Mouse (Mus musculus) spleen, embryonic (tissue): ENCODE measurements around the gene Klf2.

ENCODE experiments used
- CTCF ChIA-PET: fragments of 350-600 bp; sonication (Branson Sonifier 250); formaldehyde crosslinking; loops from one replicate; lab custom pipeline; 2022; lab: Charles Lee

Klf2 gene

DNA sequence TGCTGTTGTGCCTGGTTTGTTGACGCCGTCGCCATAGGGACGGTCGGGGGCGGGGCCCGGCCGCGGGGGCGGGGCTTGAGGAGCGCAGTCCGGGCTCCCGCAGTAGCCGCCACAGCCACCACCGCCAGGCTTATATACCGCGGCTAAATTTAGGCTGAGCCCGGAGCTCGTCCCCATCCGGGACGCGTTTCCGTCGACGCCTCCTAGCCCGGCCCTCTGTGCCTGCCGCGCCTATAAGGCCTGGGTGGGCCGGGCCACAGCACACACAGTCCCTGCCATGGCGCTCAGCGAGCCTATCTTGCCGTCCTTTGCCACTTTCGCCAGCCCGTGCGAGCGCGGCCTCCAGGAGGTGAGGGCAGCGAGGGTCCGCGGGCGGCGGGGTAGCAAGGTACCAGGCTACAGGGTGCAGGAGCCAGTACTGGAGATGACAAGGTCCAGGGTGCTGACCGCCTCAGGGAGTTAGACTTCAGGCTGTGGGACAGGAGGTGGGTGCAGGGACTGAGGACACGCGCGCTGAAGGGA, at the start of gene Klf2:
TSS of gene Klf2 (plus strand) at position 233 of the 522 bp plus-strand sequence.
- CTCF ChIA-PET: interaction anchor here (0.6 to 0.9 kb wide), 2 partner anchors 46 to 52 kb away, joined by 3 read pairs; no protein-coding TSS in a partner anchor

DNA sequence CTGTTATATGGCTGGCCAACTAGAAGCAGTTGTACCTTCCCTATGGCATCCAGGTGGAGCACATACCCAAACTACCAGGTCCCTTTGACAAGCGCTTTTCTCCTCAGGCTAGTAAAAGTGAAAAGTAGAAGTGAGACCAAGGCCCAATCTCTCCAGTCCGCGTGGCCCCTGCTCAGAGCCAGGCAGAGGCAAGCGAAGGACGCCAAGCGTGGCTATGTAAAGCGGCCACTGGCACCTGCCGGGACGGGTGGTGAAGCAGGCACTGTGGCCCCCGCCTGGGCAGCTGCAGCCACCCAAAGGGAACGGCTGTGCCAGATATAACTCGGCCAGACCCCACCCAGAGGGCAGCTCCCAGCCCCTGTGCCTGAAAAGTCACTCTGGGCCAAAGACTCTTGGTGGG, 48.2 kb upstream of the Klf2 start:
- CTCF ChIA-PET: interaction anchor here (0.8 kb wide), 1 partner anchor 10 kb away, joined by 5 read pairs; no protein-coding TSS in a partner anchor

DNA sequence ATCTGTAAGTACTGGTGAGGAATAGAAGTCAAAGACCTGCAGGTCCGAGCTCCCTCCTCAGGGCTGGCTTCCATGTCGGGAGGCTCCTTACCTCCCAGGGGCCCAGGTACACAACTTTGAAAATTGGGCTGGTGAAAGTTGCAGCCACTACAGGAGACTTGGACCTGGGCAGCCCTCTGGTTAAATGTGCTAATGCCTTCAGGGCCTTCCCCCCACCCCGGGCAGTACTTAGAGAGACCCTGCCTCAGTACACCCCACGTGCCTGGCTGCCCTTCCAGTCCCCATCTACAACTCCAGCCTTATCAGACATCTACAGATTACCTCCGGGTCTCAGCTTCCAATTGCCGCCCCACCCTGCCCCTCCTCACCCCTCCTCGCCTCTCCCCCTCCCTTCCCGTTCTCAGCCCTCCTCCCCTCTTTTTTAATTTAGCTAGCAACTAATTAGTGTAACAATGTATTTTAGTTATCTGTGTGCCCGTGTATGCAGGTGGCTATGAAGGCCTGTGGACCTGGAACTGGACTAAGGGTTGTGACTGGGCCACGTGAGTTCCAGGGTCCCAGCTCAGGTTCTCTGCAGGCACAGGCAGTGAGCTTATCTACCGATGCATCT, 47.7 kb upstream of the Klf2 start:
- CTCF ChIA-PET: interaction anchor here (0.8 kb wide), 1 partner anchor 10 kb away, joined by 5 read pairs; no protein-coding TSS in a partner anchor

DNA sequence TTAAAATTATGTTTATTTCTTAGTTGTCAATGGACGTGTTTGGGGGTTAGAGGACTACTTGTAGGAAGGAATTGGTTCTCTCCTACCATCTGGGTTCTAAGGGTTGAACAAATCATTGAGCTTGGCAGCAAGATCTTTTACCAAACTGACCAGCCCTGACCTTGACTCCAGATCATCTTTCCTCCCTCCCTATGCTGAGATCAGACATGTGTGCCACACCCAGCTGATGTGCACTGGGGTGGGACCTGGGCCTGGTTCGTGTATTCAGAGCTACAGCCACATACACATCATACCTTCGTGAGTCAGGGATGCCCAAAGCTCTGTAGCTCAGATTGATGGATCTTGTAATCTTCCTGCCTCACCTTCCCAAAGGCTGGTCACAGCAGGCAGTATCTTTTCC, 47.1 kb upstream of the Klf2 start:
- CTCF ChIA-PET: no interaction called here

DNA sequence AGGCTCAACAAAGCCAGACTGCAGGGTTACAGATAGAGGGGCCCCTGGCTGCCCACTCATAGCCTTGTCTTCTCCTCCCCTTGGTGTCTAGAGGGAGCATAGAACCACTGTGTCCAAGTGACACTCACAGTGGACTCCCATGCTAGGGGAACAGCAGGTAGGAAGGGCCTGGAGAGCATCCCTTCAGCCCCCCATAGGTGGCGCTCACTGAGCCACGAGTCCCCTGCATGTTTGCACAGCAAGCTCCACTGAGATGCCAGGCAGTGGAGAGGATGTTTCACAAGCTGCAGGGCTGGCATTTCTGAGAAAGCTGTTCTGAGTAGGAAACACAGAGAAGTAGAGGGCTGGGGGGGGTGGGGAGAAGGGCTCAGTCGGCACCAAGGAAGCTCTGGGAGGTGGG, 46.5 kb upstream of the Klf2 start:
- CTCF ChIA-PET: interaction anchor here (0.9 kb wide), 1 partner anchor 30 kb away, joined by 4 read pairs; no protein-coding TSS in a partner anchor

DNA sequence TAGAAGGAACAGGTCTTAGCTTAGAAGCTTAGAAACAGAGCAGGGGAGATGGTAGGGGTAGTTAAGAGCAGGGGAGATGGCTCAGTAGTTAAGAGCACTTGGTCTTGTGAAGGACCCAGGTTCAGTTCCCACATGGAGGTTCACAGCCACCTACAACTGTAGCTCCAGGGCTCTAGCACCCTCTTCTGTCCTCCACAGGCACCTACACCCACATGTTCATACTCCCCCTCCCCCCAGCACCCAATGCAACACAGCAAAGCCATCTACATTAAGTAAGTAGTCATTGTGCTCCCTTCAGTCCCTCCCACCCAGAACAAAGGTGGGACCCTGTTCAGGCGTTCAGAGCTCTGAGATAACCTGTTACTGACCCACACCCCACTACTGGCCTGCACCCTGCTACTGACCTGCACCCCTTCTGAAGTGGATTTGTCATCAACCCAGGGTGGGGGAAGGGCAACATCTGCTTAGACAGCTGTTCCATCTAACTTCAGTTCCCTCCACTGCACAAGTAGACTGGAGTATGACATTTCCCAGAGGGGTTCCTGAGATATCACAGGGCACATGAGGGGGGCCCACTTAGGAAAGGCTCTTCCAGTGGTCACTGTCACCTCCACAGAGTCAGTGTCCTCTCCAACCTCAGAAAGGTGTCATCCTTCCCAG, 45.6 kb upstream of the Klf2 start:
- CTCF ChIA-PET: interaction anchor here (0.5 to 1.5 kb wide), 3 partner anchors 16 to 57 kb away, joined by 4 to 6 read pairs (median 4); no protein-coding TSS in a partner anchor

DNA sequence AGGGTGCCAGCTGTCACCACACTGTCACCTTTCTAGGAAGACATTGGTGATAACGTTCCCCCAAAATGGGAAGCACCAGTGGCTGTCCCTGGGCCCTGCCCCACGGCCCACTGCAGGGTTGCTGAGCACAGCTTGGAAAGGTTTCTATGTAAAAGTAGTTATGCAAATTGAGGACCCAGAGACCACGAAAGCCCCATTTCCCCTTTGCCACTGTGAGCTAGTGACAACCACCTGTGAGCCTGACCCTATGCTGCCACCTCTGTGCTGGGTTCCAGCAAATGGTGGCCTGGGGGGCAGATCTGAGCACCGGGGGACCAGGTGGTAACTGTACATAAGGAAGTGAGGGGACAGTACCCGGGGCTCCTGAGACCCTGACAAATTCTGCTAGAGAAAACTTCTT, 45.0 kb upstream of the Klf2 start:
- CTCF ChIA-PET: interaction anchor here (0.5 to 1.5 kb wide), 3 partner anchors 15 to 814 kb away, joined by 3 to 6 read pairs (median 4); no protein-coding TSS in a partner anchor

DNA sequence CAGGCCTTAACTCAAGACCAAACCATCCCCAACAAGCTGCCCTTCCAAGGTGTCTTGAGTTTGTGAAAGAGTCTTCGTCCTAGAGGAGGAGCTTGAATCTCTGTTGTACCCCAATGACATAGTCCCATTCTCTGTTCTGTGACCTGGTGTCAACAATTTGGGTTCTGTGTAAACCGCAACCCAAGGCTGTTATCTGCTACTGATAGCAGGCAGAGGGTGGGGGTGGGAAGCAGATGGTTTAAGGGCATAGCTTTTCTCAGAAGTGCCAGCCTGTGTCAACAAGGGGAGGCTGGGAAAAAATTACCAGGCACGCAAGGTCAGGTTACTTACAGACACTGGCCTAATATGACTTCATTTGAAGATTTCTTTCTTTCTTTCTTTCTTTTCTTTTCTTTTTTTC, 41.6 kb upstream of the Klf2 start:
- CTCF ChIA-PET: interaction anchor here (0.9 kb wide), 1 partner anchor 104 kb away, joined by 21 read pairs; no protein-coding TSS in a partner anchor

DNA sequence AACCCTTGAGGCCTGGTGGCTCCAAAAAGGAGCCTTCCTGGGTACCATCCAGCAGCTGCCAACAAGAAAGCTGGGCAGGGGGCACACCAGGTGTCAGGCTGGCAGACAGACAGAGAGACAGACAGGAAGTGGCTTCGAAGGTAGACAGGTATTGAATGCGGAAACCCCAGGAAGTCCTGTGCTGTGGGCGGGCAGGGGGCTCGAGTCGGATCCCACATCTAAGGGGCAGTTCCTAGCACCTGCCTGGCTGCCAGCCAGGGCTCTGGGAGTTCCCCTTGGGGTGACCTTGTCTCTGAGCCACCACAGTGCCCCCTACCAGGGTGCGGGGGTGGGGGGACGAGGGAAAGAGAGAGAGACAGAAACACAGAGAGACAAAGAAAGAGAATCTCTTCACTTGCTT, 39.7 kb upstream of the Klf2 start:
- CTCF ChIA-PET: interaction anchor here (0.6 kb wide), 1 partner anchor 15 kb away, joined by 3 read pairs; no protein-coding TSS in a partner anchor

DNA sequence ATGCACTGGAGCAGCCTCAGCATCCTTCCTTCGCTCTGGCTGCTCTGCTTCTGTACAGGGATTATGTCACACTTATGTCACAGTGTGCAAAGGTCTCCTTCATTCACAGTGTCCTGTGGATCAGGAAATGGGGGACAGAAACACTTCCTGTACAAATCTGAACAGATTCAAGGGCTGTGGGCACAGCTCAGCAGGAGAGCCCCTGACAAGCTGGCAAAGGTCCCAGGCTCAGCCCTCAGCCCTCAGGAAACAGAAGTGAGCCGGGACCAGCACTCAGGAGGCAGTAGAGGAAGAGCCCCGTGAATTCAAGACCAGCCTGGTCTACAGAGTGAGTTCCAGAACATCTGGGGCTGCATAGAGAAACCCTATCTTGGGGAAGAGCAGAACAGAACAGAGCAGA, 37.2 kb upstream of the Klf2 start:
- CTCF ChIA-PET: interaction anchor here (0.8 kb wide), 1 partner anchor 14 kb away, joined by 3 read pairs; no protein-coding TSS in a partner anchor

DNA sequence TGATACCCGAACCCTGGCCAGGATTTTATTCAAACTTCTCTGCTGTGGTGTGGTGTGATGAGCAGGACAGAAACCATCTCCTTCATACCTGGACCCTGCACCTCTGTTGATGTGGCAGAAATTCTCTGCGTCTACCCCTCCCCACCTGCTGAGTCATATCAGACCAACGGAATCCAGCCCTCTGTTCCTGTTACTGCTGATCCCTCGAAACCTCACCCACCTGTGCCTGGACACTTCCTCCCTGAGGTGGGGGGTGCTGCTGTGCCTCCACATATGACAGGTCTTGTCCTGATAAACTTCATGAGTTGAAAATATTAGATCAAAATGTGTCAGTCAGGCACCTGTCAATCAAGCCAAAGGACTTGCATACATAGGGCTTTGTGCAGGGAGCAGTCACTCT, 33.5 kb upstream of the Klf2 start:
- CTCF ChIA-PET: no interaction called here

DNA sequence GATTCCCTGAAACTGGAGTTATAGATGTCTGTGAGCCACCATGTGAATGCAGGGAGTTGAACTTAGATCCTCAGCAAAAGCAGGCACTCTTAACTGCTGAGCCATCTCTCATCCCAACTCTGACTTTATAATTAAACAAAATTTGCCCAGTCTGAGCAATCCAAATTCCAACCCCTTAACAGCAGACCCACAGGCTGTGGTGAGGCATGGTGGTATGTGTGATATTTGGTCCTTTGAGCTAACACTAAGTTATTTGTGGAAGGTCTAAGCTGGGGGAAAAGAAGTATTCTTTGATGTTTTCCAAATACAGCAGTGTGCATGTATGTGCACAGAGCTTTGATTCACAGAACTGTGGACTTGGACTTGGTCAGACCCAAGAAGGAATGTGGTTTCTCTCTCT, 29.8 kb upstream of the Klf2 start:
- CTCF ChIA-PET: interaction anchor here (0.6 to 1.2 kb wide), 2 partner anchors 15 to 182 kb away, joined by 4 read pairs; no protein-coding TSS in a partner anchor

DNA sequence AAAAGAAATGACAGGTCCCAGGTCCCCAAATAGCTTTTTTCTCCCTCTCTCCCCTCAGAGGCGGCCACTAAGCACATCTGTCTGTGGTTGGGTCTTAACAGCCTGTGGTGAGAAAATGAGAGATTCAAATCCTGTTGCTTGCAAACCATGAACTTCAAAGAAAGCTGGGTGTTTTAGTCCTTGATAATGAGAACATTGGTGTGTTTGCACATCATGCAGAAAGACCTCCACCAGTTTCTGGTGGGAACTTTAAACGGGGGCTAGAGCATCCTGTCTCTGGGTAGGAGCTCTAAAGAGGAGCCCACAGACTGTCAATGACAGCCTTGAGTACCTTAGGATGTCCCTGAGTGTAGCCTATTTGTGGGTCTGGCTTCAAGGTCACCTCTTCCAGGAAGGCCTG, 27.7 kb upstream of the Klf2 start:
- CTCF ChIA-PET: no interaction called here

DNA sequence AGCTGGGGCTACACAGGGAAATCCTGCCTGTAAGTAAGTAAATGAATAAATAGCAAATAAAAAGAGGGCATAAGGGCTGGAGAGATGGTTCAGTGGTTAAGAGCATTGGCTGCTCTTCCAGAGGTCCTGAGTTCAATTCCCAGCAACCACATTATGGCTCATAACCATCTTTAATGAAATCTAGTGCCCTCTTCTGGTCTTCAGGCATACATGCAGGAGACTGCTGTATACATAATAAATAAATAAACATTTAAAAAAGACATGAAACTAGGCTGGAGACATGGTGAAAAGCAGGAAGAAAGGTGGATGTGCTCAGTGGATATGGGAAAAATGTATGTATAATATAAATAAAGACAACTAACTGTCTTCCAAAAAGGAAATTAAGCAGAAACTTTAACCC, 25.5 kb upstream of the Klf2 start:
- CTCF ChIA-PET: interaction anchor here (0.6 kb wide), 1 partner anchor 127 kb away, joined by 3 read pairs; no protein-coding TSS in a partner anchor

DNA sequence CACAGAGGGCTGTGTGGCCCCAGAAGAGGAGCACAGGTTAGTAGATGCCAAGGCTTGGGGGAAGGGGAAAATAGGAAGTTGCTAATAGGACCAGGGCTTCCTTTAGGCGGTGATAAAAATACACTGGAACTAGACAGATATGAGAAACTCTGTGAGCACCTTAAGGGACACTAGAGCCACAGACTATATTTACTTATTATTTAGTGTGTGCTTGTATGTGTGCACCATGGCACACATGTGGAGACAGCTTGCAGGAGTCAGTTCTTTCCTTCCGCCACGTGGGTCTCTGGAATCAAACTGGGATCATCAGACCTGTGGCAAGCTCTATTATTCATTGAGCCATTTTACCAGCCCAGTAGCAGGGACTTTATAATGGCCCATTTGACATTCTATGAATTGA, 23.7 kb upstream of the Klf2 start:
- CTCF ChIA-PET: interaction anchor here (1.1 kb wide), 1 partner anchor 14 kb away, joined by 3 read pairs; no protein-coding TSS in a partner anchor

DNA sequence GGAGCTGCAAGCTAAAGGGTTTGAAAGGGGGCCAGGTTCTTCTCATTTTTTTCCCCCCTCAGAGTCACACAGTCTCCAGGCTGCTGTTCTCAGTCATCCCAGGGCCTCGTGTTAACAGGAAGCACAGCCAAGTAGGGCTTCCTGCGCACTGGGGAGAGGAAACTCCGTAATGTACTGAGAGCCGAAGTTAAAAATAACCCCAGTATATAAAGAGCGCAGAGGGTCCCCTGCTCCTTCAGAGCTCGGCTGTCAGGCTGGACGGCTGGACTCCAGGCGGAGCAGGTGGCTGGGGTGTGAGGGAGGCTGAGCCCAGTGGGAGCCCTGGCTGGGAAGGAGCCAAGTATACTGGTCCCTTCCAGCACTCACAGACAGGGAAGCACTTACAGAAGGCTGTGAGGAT, 23.2 kb upstream of the Klf2 start:
- CTCF ChIA-PET: interaction anchor here (1.1 kb wide), 1 partner anchor 14 kb away, joined by 3 read pairs; no protein-coding TSS in a partner anchor

DNA sequence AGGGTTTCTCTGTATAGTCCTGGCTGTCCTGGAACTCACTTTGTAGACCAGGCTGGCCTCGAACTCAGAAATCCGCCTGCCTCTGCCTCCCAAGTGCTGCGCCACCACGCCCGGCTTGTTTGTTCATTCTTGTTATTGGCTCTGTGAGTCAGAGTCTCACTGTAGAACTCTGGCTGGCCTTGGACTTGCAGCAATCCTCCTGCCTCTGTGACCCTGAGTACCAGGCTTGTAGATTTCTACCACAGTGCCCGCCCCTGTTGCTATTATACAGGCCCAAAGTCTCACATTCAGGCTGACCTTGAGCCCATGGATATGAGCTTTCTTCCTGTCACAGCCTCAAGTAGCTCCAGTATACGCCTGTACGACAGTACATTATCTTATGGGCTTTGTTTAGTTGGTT, 22.3 kb upstream of the Klf2 start:
- CTCF ChIA-PET: interaction anchor here (0.6 kb wide), 1 partner anchor 28 kb away, joined by 4 read pairs; no protein-coding TSS in a partner anchor

DNA sequence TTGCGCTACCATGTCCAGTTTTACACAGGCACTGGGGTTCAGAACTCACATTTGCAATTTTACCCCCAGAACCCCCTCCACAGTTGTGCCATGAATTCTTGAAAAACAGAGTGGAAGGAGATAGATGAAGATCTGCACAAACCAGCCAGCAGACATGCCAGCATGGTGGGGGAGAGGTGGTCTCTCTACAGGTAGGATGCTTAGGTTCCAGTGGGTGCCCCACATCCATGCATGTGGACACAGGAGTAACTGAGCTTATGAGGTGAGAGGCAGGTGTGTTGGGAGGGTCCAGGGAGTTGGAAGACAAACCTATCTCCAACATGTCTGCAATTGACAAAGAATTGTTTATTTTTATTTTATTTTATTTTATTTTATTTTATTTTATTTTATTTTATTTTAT, 19.9 kb upstream of the Klf2 start:
- CTCF ChIA-PET: interaction anchor here (0.9 kb wide), 1 partner anchor 57 kb away, joined by 3 read pairs; no protein-coding TSS in a partner anchor

DNA sequence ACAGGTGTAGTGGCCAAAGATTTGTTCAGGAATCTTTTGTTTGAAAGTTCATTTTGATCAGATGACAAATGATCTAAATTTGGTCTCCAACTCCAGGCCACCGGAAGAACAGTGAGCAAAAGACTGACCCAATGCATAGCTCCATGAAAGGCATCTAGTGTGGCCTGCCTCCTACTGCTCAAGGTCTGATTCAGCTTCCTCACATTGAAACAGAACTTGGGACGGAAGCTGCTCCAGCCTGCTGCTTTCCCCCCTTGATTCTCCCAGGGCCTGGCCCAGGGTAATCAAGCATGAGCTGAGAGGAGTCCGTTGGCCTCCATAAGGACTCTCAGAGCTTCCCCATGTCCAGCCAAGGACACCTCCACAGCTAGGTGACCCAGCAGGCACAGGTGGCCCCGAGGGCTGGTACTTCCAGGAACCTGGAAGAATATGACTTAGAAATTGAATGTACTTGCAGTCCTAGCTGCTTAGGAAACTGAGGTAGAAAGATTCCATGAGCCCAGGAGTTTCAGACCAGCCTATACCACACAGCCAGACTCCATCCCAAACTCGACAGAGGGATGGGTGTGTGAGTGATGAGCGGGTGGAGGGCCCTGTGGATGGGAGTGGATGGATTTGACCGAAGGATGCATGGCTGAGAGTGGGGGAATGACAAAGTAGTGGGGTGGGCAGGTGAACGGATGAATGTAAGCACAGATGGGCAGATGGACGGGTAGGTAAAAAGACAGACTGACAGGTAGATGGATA, 18.0 kb upstream of the Klf2 start:
- CTCF ChIA-PET: interaction anchor here (0.9 kb wide), 1 partner anchor 64 kb away, joined by 3 read pairs; no protein-coding TSS in a partner anchor

DNA sequence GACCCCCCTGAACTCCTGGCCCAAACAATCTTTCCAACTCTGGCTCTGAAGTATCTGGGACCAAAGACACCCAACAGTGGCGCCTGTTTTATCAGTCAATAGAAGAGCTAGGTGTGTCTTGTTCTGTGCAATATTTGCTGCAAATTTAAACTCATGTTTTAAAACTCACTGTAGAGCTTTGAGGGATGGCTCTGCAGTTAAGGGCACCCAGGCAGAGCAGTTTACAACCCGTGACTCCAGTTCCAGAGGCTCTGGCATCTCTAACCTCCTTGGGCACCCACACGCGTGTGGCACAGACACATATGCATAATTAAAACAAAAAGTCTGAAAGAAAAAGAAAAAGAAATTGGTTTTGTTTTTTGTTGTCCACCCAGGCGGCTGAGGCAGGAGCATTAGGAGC, 17.3 kb upstream of the Klf2 start:
- CTCF ChIA-PET: interaction anchor here (0.6 kb wide), 1 partner anchor 15 kb away, joined by 3 read pairs; no protein-coding TSS in a partner anchor
